Mouse (Mus musculus) WW6 (cell line): Measurements from ENCODE around the gene Kcnk3.

Source experiments
- DNase-seq: peaks from one replicate; pipeline ENCODE4 v3.0.0-alpha.2; 2013; ENCODE audit warnings: low read depth, low spot score

Kcnk3 gene

DNA sequence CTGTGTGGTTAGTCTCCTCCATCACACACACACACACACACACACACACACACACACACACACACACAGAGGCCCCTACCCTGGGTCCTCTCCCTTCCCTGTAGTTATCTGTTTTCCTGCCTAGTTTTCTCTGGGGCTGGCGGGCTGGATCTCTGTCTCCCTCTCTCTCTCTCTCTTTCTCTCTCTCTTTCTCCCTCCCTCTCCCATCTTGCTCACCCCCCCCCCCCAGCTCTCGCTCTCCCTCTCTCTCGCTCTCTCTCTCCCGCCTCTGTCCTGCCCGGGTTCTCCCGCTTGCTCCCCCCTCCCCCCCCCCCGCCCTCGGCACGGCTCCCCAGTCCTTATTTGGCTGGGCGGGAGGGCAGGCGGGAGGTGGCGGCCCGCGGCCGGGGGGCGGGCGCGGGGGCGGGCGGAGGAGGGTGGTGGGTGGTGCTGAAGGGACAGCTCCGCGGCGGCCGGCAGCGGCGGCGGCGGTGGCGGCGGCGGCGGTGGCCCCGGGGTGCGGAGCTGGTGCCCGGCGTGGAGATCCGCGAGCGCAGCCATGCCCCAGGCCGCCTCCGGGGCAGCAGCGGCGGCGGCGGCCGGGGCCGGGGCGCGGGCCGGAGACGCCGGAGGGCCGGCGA, at the start of gene Kcnk3:
Gene Kcnk3, plus strand, starts transcription at position 490 of the 620 bp plus-strand sequence.
- no peak for DNase-seq

DNA sequence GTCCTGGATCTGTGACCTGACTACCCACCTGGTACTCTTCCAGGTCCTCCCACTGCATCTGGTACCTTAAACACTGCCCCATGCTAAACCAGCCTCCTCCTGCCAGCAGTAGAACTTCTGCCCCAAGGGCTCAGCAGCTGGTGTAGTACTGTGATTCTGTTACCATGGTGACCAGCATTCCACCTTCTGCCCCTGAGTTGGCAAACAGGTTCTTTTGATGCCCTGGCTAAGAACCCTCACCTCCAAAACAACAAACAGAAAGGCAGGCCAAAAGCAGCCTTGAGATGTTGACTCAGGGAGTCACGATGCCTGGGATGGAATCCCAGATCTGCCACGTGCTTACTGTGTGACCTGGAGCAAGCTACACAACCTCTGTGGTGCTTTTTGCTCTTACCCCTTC, 42.3 kb upstream of the Kcnk3 start, which contains the start of gene Cib4:
Gene Cib4, minus strand, starts transcription at position 139 of the 400 bp plus-strand sequence.
- no peak for DNase-seq

DNA sequence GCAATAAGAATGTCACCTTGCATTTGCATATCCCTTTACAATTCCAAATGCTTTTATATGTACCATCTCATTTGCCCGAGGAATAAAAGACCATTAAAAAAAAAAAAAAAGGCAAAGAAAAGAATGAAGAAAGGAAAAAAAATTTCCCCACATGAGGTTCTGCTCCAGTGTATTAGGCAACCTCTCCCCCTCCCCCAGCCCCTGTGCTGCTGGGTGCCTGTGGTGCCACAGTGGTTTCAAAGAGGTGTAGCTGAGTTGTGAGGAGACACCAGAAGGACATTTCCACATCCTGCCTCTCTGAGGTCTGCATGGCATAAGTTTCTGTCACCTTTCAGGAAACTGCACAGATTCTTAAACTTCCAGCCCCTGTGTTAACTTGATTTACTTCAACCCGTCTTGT, 39.3 kb upstream of the Kcnk3 start:
- no peak for DNase-seq

DNA sequence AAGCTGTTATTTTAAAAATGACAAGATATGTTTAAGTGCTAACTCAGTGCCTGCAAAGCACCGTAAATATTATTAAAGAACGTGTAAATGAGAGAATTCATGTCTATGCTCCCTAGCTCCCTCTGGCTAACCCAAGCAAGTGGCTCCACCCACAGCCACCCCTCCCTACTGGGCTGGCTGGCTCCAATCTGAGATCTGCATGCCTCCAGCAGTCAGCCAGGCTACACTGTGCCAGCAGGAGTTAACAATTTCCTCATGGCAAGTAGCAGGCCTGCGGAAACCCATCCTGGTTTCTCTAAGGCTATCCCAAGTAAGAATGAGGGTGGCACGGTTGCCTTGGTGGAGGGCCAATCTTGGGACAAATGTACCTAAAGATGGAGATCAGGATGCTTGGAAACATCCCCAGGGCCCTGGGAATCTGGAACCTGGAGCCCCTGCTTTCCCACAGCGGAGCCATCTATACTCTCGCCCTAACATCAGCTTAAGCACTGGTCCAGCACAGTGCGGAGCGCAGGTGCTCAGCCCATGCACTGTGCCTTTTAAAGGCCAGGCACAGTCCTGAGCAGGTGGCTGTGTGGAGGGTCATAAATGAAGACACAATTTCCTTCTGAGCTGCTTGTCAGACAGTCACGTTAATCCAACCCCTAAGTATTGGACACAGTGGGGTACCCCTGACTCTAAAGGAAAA, 37.5 kb upstream of the Kcnk3 start:
- DNase-seq: no peak

DNA sequence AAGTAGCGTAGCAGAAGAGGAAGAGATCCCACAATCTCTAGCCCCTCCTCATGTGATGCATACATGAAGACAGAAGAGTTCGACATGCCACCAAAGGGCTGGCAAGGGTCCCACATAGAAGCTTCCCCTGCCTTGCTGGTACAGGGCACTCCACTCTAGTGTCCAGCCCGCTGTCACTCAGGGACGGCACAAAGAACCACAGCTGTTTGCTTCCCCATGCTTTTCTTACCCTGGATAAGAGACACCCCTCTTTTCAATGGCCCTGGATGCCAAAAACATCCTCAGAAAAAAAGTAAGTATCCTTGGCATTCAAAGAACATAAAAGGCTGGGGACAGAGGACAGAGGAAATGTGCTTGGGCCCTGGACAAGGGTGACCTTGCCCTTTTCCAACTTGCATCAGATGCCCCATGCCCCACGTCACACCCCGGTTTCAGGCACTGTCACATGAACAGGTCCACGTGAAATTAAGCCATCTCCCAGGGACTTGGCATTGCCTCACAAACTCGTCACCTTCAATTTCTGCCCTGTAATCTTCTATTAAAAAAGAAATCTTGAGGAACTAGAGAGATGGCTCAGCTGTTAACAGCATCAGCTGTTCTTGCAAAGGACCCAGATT, 36.8 kb upstream of the Kcnk3 start:
- no peak for DNase-seq

DNA sequence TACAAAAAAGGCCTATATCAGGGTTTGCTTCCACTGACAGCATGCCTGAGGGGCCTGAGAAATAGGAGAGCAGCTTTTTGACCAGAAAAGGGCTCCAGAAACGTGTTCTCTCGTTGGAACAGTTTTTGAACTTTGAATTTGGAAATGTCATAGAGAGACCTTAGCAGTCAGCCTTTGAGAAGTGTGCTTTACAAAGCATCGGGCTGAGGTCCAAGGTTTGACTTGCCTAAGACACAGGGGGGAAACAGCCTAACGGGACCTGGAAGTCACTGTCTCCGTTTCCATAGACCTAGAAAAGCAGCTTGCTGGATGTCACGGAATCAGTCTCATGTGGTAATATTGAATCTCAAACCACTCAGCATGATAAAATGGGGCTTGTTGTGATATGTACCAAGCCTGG, 36.0 kb upstream of the Kcnk3 start:
- DNase-seq: no peak

DNA sequence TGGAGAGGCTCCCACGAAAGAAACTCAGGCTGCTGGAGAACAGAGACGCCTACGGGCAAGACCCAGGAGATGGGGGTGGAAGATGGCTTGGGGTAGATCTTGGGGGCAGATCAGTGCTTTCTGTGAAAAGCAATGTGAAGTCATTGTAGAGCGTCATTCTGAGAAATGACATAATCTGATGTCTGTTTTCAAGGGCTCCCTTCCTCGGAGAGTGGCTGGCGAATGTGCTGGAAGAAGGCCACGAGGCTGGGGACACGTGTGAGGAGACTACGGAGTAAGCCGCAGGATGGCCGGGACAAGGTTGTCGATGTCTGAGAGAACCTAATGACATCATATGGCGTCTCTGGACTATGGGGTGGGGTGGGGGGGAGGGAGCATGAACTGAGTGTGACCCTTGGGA, 34.0 kb upstream of the Kcnk3 start:
- no peak for DNase-seq

DNA sequence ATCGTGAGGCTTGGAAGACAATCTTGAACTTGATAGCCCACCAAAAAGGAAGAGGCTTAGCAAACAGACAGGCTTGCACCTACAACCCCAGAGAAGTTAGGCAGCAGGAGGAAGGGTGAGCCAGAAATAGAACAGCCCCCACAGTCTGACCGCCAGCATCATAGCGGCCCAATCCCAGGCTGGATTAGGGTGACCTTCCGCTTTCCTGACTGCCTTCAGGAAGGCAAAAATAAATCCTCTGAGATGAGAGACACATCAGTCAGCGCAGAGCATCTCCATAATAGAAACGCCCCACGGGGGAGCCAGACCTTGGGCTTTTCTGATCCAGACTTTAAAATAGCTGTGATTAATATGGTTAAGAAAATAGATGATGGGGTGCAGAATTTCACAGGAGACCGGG, 33.0 kb upstream of the Kcnk3 start:
- no peak for DNase-seq

DNA sequence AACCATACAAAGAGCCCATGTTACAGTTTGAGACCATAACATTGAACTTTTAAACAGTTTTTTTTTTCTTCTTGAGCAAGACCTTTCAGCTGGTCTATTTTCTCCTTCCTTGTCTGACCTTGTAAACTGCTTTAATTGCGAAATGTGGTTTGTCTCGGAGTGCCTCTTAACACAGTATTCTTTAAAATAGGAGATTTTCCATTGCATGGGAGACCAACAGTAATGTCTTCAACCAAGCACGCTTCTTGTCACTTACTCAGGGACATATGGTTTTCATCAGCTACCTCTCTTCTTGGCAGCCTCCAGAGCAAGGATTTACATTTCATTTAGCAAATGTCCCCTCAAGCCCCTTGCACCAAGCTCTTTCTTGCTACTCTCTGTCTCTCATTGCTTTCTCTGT, 31.7 kb upstream of the Kcnk3 start:
- no peak for DNase-seq

DNA sequence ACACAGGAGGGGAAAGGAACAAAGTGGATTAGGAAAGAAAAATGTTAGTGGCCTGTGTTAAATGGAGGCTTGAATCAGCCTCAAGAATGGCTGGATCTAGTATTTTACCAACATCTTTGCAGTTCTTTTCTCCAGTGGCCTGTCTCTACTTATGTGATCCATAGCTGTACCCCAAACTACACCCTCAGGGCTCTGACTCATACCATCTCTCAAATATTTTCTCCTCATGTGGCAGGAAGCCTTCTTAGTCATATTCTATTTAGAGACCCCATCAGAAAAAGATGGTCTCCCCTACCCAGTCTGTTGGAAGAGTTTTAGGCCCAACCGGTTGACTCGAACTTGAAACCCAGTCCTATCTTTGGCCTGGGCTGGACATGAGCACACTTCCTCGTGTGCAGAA, 28.5 kb upstream of the Kcnk3 start:
- no peak for DNase-seq

DNA sequence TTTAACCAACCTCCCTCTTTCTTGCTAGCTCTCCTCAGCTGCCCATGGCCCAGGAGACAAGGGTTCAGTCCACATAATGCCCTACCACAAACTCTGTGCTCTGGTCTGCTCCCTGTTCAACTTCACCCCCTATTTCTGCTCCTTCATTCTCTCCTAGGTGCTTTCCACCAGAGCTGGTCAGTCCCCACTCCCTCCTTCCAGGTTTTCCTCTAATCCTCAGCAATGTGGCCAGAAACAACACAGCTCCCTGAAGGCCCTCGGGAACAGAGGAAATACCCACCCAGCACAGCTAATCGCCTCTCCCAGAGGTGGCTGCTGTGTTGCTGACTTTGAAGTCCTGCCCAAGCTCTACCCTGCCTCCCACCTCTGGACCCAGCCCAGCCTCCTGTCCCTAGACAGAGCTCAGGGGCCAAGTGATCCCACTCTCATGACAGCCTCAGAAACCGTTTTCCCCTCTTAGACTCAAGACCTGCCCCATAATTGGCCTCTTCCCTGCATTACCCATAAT, 27.9 kb upstream of the Kcnk3 start:
- no peak for DNase-seq

DNA sequence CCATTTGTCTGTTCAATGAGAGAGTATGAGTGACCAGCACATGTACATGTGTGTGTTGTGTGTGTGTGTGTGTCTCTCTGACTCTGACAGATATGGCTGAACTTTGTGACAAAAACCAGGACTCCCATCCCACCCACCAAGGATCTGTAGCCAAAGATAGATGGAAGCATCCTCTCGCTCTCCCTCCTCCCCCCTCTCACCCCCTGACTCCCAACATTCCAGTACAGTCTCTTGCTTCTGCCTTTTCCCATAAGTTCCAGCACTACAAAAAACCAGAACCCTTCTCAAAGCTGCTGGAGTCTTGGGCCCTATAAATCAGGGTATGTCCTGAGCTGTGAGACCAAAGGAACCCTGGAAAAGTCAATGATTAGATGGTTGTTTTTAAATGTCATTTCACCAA, 19.5 kb upstream of the Kcnk3 start:
- DNase-seq: no peak

DNA sequence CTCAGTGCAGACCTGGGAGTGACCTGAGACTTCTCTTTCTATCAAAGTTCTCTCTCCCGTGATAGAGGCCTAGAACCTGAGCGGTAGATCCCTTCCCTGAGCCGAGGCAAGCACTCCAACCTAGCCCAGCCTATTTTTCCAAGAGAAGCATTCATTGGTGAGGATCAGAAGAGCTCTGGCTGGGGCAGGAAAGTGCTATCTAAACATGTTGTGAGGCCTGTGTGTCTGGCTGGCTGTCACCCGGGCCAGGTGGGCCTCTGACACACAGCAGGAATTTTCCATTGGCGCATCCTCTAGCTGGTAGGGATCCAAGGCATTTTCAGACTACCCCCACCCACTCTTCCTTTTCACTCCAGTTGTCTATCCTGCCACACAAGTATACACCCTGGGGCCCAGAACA, 16.1 kb upstream of the Kcnk3 start:
- no peak for DNase-seq

DNA sequence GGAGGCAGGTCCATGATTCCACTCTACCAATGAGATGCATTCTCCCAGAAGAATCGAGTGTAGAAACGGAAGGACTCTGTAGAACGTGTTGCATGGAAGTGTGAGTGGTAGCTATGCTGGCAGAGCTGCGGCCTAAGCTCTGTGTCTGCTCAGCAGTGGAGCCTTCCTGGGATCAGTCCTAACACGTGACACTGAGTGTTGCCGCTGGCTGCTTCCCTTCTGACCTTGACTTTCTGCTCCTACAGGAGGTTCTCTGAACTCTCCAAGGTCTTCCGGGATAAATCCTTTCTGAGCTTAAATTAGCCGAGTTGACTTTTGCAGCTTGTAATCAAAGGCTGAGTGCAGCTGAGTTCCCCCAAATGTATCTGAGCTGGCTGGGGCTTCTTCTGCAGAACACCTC, 13.6 kb upstream of the Kcnk3 start:
- DNase-seq: no peak

DNA sequence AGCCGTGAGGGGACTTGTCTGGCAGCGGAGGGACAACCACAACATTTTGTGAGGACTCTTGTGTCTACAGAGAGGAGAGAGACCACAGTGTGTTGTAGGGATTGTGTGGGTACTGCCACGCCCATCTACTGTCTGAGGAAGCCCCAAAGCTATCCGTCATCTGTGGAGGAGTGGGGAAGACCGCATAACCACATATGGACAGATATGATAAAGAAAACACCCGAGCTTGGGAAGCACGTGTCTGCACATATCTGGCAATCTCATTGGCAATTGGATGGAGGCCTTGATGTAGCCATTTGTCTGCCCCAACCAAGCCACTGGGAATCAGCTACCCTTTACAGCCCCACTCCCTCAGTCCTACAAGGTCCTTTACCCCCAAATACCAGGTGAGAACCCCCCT, 11.7 kb upstream of the Kcnk3 start:
- DNase-seq: no peak

DNA sequence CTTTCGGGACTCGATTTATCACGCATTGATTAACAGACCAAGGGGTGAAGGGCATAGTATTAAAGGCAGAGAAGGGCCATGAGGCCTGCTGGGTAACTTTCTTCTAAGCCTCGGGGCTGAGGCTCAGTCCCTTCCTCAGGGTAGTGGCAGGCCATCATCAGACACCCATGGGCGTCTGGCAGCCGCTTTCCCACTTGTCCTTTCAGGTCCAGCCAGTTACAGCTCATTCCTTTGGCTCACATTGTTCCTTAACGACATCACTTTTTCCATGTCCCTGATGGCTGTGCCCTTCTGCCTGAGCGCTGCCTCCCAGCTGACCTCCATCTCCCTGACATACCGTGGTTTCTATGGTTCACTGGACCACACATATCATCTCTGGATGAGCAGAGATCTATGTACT, 10.7 kb upstream of the Kcnk3 start:
- DNase-seq: no peak

DNA sequence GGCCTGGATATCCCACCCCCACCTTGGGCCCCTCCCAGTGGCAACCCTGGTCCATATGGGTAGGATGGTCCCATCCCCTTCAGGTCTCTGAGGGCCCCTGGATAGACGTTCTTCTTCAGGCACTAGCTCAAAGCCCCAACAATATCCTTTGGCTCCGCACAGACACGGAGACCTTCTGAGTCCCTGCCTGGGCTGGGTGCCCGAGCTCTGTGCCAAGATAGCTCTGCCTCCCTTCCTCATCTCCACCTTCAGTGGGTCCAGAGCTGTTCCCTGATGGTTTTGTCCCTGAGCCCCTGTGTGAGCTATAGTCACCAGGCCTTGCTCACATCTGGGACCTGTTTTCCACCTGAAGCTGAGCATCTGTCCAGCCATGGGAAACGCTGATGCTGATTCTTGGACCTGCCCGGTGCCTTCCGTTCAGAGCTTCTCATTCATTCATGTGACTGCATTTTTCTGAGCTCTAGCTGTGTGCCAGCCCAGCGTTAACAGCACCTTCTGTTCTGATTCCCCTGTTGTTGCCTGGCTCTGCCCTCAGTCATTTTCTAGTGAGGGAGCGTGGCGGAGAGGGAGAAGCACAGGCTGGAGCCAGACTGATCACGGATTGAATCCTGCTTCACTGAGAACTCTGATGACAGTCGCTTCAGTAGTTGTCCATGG, 10.2 kb upstream of the Kcnk3 start:
- DNase-seq: no peak

DNA sequence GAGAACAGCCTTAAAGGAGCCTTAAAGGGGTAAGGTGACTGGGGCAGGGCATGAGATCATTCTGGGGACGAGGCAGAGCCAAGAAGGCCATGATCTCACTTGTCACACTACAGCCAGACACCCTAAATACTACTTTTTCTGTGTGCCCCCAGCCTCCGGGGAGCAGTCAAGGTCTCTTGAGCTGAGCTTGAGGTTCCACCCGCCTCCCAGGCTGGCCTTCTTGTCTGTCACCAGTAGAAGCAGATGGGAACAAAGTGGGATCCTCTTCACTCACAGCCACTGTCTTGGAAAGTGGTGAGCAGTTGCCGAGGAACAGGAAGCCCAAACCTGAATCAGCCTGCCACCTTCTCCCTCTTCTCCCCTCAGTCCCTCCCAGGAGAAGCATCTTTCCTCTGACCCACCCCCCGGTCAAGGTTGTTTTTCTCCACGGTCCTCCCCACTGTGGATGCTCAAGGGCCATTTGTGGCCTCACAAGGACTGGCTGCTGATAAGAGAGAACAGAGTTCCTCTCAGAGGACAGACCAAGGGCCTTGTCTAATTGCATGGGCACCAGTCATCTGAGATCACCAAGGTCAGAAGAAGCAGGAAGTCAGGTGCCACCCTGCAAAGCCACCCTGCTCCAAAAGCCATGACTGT, 9.4 kb upstream of the Kcnk3 start:
- no peak for DNase-seq

DNA sequence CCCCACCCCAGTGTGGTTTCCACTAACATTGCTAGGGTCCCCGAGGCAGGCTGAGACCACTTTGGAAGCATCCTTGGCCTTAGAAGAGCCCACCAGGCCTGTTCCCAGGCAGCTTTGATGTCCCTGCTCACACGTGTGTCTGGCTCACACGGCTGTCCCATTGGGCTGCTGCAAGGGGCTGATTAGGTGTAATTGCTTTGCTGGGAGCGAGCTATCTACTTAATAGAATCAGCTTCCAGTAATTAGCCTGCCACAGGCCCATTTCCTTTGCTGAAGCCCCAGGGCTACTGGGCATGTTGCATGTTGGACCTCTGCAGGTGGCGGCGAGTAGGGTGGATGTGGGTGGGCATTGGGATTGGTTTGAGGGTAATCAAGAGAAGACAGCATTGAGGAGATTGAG, 7.2 kb upstream of the Kcnk3 start:
- no peak for DNase-seq

DNA sequence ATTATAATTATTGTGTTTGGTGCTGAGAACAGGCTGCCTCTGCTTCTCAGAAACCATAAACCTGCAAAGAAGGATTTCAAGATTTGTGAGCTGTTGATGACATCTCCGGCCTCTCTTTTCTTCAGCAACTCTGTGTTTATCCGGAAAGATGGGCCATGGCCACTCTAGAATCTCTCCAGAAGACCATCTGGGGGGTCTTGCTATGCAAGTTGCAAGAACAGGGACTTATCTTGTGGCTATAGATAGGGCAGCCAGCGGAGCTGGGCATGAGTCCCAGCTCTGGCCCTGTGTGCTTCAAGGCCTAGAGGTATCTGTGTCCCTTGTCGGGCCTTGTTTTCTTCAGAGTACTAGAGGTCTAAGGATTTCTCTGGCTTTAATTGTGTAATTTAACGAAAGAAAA, 6.0 kb upstream of the Kcnk3 start:
- DNase-seq: no peak

DNA sequence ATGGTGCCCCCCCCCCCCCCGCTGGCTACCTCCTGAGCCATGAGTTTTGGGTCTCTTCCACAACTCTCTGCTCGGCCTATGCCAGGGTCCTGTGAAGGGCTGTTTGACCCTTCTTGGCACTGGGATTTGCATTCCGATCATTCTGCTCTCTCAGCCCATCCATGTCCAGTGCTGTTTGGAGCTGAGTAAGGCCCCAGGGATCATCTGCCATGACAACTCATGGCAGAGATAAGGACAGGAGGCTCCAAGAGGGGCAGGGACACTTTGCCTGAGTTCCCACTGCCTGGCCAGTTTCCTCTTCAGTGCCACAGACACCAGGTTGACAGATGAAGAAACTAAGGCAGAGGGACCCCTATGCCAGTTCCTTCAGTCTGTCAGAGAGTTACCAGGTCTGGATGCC, 1.4 kb upstream of the Kcnk3 start:
- DNase-seq: no peak

DNA sequence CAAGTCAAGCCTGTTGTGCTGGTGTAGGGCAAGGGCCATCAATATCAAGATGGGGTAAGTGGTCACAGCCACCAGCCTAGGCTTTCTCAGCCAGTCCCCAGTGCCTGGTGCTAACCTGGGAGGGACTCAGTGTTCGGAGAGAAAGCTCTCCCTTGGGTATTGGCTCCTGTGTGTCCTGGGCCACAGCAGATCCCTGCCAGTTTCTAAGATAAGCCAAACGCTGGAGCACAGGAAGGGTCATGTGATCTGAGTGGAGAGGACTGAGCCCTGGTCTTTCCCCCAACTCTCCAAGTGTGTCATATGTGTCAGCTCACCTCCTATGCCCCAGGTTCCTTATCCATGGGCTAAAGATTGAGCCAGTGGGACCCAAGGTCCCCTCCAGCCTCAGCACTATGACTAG, 869 bp upstream of the Kcnk3 start:
- DNase-seq: no peak
